Mouse (Mus musculus) liver, embryonic 14.5 days (tissue): Measurements from ENCODE around the gene Micall2.

ENCODE experiments used
- CTCF ChIP-seq: IDR thresholded peaks from 2 replicates; pipeline ENCODE4 v1.5.1; 2016; ENCODE audit warnings: antibody characterized with exemption, low read depth, control low read depth
- EP300 ChIP-seq: IDR thresholded peaks from 2 replicates; pipeline ENCODE4 v1.6.1; 2016; ENCODE audit warnings: antibody characterized with exemption, low read depth

DNA sequence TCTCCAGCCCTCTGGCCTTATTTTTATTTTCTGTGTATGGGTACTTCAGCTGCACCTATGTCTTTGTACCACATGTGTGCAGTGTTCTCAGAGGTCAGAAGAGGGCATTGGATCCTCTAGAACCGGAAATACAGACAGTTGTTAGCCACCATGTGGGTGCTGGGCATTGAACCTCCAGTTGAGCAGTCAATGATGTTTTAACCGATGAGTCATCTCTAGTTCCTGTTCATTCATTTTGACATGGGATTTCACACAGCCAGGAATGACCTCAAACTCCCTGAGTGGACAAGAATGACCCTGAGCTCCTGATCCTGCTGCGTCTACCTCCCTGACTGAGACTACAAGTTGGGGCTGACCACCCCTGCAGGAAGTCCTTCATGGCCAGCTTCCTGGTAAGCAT is 9.9 kb downstream of the Micall2 start:
- TF ChIP-seq CTCF (no peak), EP300 (no peak)
